In the genomic region with DNA sequence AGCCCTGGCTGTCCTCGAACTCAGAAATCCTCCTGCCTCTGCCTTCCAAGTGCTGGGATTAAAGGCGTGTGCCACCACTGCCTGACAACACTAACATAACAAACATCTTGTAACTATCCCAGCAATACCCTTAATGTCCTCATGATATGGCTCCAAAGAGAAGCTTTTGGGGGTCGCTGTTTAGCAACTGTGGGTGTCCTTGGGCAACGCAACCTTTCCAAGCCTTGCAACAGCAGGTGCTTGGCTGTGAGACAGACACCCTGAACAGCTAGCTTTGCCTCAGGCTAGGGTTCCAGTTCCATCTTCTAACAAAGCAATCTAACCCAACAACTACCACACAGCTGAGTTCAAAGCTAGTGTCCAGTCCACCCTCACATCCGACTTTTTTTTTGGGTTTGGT, we compare ENCODE assay signal across 7 mouse cellular contexts. TPM values are rescaled to one million over a fixed set of nuclear protein-coding genes. Genes with fewer than 3 reads are reported as not detected.
A peak's percentile ranks its signal among the peaks of the same experiment; 100 is the strongest.
DNase-seq lines count a peak whose midpoint lies in the region; ATAC-seq lines count a peak whose summit lies in the region.

No protein-coding gene starts in this region.

- WGBS in neural tube, embryonic 11.5 days = 73% methylated on average over 5 of the region's 5 CpGs
- WGBS in forebrain, embryonic 12.5 days = 67% methylated on average over 5 of the region's 5 CpGs
- WGBS in liver, embryonic 12.5 days (ENCODE audit: insufficient replicate concordance) = 19% methylated on average over 5 of the region's 5 CpGs

- H3K9me3 ChIP-seq in neural tube, embryonic 11.5 days (ENCODE audit: control insufficient read depth, low read length) = no peaks in the 10 kb centered on the region
- no peaks in the 10 kb centered on the region for H3K9me3 ChIP-seq in forebrain, embryonic 12.5 days
- no peaks in the 10 kb centered on the region for H3K9me3 ChIP-seq in liver, embryonic 12.5 days (replicated peaks)

- H3K4me1 ChIP-seq in neural tube, embryonic 11.5 days (ENCODE audit: control insufficient read depth, insufficient read depth, low read length) = peaks cover 16% of the 10 kb centered on the region
- H3K4me1 ChIP-seq in forebrain, embryonic 12.5 days = peaks cover 35% of the 10 kb centered on the region
- peaks cover 65% of the 10 kb centered on the region for H3K4me1 ChIP-seq in liver, embryonic 12.5 days

- H3K36me3 ChIP-seq in neural tube, embryonic 11.5 days (ENCODE audit: control insufficient read depth, insufficient read depth, low read length) = peaks cover 23% of the 10 kb centered on the region
- peaks cover 48% of the 10 kb centered on the region for H3K36me3 ChIP-seq in forebrain, embryonic 12.5 days (replicated peaks)
- H3K36me3 ChIP-seq in liver, embryonic 12.5 days = peaks cover 49% of the 10 kb centered on the region

- H3K27ac ChIP-seq in neural tube, embryonic 11.5 days (ENCODE audit: low read depth, low read length) = no peak overlapping the region
- H3K27ac ChIP-seq in forebrain, embryonic 12.5 days = no peak overlapping the region
- H3K27ac ChIP-seq in liver, embryonic 12.5 days = peak overlapping the region; percentile 87

- peak overlapping the region; percentile 86 for H3K9ac ChIP-seq in neural tube, embryonic 11.5 days (ENCODE audit: low read length)
- H3K9ac ChIP-seq in forebrain, embryonic 12.5 days = peak overlapping the region; percentile 89
- peak overlapping the region; percentile 91 for H3K9ac ChIP-seq in liver, embryonic 12.5 days

- no peaks in the 10 kb centered on the region for H3K27me3 ChIP-seq in neural tube, embryonic 11.5 days (ENCODE audit: control insufficient read depth, insufficient read depth, low read length)
- H3K27me3 ChIP-seq in forebrain, embryonic 12.5 days = no peaks in the 10 kb centered on the region
- H3K27me3 ChIP-seq in liver, embryonic 12.5 days (replicated peaks) = no peaks in the 10 kb centered on the region

- no peak for ATAC-seq in neural tube, embryonic 11.5 days (ENCODE audit: insufficient read depth, low FRiP score, low TSS enrichment)
- no peak for ATAC-seq in forebrain, embryonic 12.5 days (ENCODE audit: low FRiP score)
- no peak for ATAC-seq in liver, embryonic 12.5 days

- H3K4me3 ChIP-seq in neural tube, embryonic 11.5 days (ENCODE audit: low read depth, low read length) = peak overlapping the region; percentile 77
- peak overlapping the region; percentile 74 for H3K4me3 ChIP-seq in forebrain, embryonic 12.5 days (replicated peaks)
- H3K4me3 ChIP-seq in liver, embryonic 12.5 days = peak overlapping the region; percentile 86

- DNase-seq in neural tube, embryonic 11.5 days (ENCODE audit: low spot score) = no peak
- DNase-seq in neural tube, embryonic 10.5 days (ENCODE audit: extremely low spot score, low spot score) = no peak
- DNase-seq in adrenal gland, postnatal 14 days = no peak
- no peak for DNase-seq in embryo, embryonic 10 days (ENCODE audit: low spot score)
- DNase-seq in urinary bladder, postnatal 36 days (ENCODE audit: low spot score in 2 of 2) = no peak

- peak overlapping the region; percentile 94 for H3K4me2 ChIP-seq in neural tube, embryonic 11.5 days (ENCODE audit: low read depth)
- peak overlapping the region; percentile 82 for H3K4me2 ChIP-seq in forebrain, embryonic 12.5 days
- H3K4me2 ChIP-seq in liver, embryonic 12.5 days = peak overlapping the region; percentile 96

RNA-seq across cellular contexts. Expression of gene Arpc5l, which starts 1.6 kb away (rescaled TPM):
- polyA plus RNA-seq in neural tube, embryonic 11.5 days (2014; fragmentation: Nextera tagmentation; extraction: Ambion mirVana) = 131 and 133 TPM in 2 replicates
- 137 and 143 TPM in 2 replicates for polyA plus RNA-seq in forebrain, embryonic 12.5 days (2016; fragmentation: Nextera tagmentation; extraction: Ambion mirVana)
- 83.0 and 84.9 TPM in 2 replicates for polyA plus RNA-seq in liver, embryonic 12.5 days (2016; fragmentation: Nextera tagmentation; extraction: Ambion mirVana)
- total RNA-seq in adrenal gland, postnatal 14 days (2021) = 71.6 and 76.5 TPM in 2 replicates

RNA-seq across cellular contexts. Expression of gene Rpl35, which starts 1.9 kb away (rescaled TPM):
- polyA plus RNA-seq in neural tube, embryonic 11.5 days (2014; fragmentation: Nextera tagmentation; extraction: Ambion mirVana) = 909 and 937 TPM in 2 replicates
- 970 and 1,048 TPM in 2 replicates for polyA plus RNA-seq in forebrain, embryonic 12.5 days (2016; fragmentation: Nextera tagmentation; extraction: Ambion mirVana)
- polyA plus RNA-seq in liver, embryonic 12.5 days (2016; fragmentation: Nextera tagmentation; extraction: Ambion mirVana) = 995 and 1,050 TPM in 2 replicates
- total RNA-seq in adrenal gland, postnatal 14 days (2021) = 384 and 477 TPM in 2 replicates

RNA-seq across cellular contexts. Expression of gene Wdr38, which starts 6.2 kb away (rescaled TPM):
- 1.1 and 1.4 TPM in 2 replicates for polyA plus RNA-seq in neural tube, embryonic 11.5 days (2014; fragmentation: Nextera tagmentation; extraction: Ambion mirVana)
- polyA plus RNA-seq in forebrain, embryonic 12.5 days (2016; fragmentation: Nextera tagmentation; extraction: Ambion mirVana) = 1.5 and 1.7 TPM in 2 replicates
- polyA plus RNA-seq in liver, embryonic 12.5 days (2016; fragmentation: Nextera tagmentation; extraction: Ambion mirVana) = 0.89 and 1.3 TPM in 2 replicates
- total RNA-seq in adrenal gland, postnatal 14 days (2021) = 0.22 and 0.45 TPM in 2 replicates
